Mouse (Mus musculus): Measurements from ENCODE around the gene Ssr2. TPM values are rescaled to one million over a fixed set of nuclear protein-coding genes. Genes with fewer than 3 reads are reported as not detected.

Ssr2 gene
- total and polyA plus RNA-seq, 2 experiments, result 90.0 to 176 TPM

GRCm38 (mm10) chr3:88625531-88625930 is 49.9 kb downstream of the Ssr2 start:
- no peaks in the 10 kb centered on the region for H3K36me3 ChIP-seq (ENCODE audit: control insufficient read depth, insufficient read depth, low read length)
- no peak overlapping the region for H3K27ac ChIP-seq (replicated peaks; ENCODE audit: insufficient read depth, low read depth, low read length)
- peaks cover 6% of the 10 kb centered on the region for H3K4me1 ChIP-seq (ENCODE audit: control insufficient read depth, insufficient read depth, low read length)
- H3K4me3 ChIP-seq (ENCODE audit: insufficient read depth, low read depth, low read length), result no peak overlapping the region
- no peak for TF ChIP-seq CTCF (IDR thresholded peaks at IDR 0.05; ENCODE audit: low read depth, low read length)
- no peak for TF ChIP-seq POLR2A (IDR thresholded peaks at IDR 0.05; ENCODE audit: extremely low read depth, insufficient read depth, low read length)
- H3K79me2 ChIP-seq (ENCODE audit: control insufficient read depth, insufficient read depth, low read length), result peaks cover 3% of the 10 kb centered on the region; the same call in 1 of the 2 replicates
- DNase-seq (ENCODE audit: extremely low read depth, low read depth, low spot score), result no peak
- 0 out of 2 replicates have a peak, but pooled peaks cover 7% of the 10 kb centered on the region for H3K27me3 ChIP-seq (ENCODE audit: control insufficient read depth, insufficient read depth, low read length)
- H3K9ac ChIP-seq (ENCODE audit: low read depth, low read length), result no peak overlapping the region
- 90% methylated on average over 7 of the region's 7 CpGs for WGBS

GRCm38 (mm10) chr3:88626316-88626715 is 50.6 kb downstream of the Ssr2 start:
- Histone ChIP-seq H3K4me1 (ENCODE audit: control insufficient read depth, insufficient read depth, low read length) (peaks cover 2% of the 10 kb centered on the region; the same call in 1 of the 2 replicates), H3K27me3 (ENCODE audit: control insufficient read depth, insufficient read depth, low read length) (no peaks in the 10 kb centered on the region), H3K36me3 (ENCODE audit: control insufficient read depth, insufficient read depth, low read length) (no peaks in the 10 kb centered on the region), H3K79me2 (ENCODE audit: control insufficient read depth, insufficient read depth, low read length) (peaks cover 3% of the 10 kb centered on the region; the same call in 1 of the 2 replicates), H3K9ac (ENCODE audit: low read depth, low read length) (no peak overlapping the region), H3K4me3 (ENCODE audit: insufficient read depth, low read depth, low read length) (no peak overlapping the region), H3K27ac (replicated peaks; ENCODE audit: insufficient read depth, low read depth, low read length) (no peak overlapping the region)
- WGBS, result 77% methylated on average over 7 of the region's 7 CpGs
- DNase-seq (ENCODE audit: extremely low read depth, low read depth, low spot score), result no peak
- no peak for TF ChIP-seq CTCF (IDR thresholded peaks at IDR 0.05; ENCODE audit: low read depth, low read length)
- no peak for TF ChIP-seq POLR2A (IDR thresholded peaks at IDR 0.05; ENCODE audit: extremely low read depth, insufficient read depth, low read length)

- Histone ChIP-seq H3K9ac (ENCODE audit: low read depth, low read length) (no peak overlapping the region), H3K36me3 (ENCODE audit: control insufficient read depth, insufficient read depth, low read length) (no peaks in the 10 kb centered on the region), H3K27me3 (ENCODE audit: control insufficient read depth, insufficient read depth, low read length) (no peaks in the 10 kb centered on the region), H3K27ac (replicated peaks; ENCODE audit: insufficient read depth, low read depth, low read length) (no peak overlapping the region), H3K4me3 (ENCODE audit: insufficient read depth, low read depth, low read length) (no peak overlapping the region), H3K79me2 (ENCODE audit: control insufficient read depth, insufficient read depth, low read length) (peaks cover 3% of the 10 kb centered on the region; the same call in 1 of the 2 replicates), H3K4me1 (ENCODE audit: control insufficient read depth, insufficient read depth, low read length) (peaks cover 2% of the 10 kb centered on the region; the same call in 1 of the 2 replicates)
- DNase-seq (ENCODE audit: extremely low read depth, low read depth, low spot score), result no peak
- WGBS, result 73% methylated on average over 4 of the region's 4 CpGs
- TF ChIP-seq POLR2A (IDR thresholded peaks at IDR 0.05; ENCODE audit: extremely low read depth, insufficient read depth, low read length) (no peak), CTCF (IDR thresholded peaks at IDR 0.05; ENCODE audit: low read depth, low read length) (no peak)
Measured at GRCm38 (mm10) chr3:88627114-88627513, 51.4 kb downstream of the Ssr2 start.

- Histone ChIP-seq H3K36me3 (ENCODE audit: control insufficient read depth, insufficient read depth, low read length) (no peaks in the 10 kb centered on the region), H3K4me1 (ENCODE audit: control insufficient read depth, insufficient read depth, low read length) (peaks cover 2% of the 10 kb centered on the region; the same call in 1 of the 2 replicates), H3K4me3 (ENCODE audit: insufficient read depth, low read depth, low read length) (no peak overlapping the region), H3K79me2 (ENCODE audit: control insufficient read depth, insufficient read depth, low read length) (peaks cover 3% of the 10 kb centered on the region; the same call in 1 of the 2 replicates), H3K27me3 (ENCODE audit: control insufficient read depth, insufficient read depth, low read length) (no peaks in the 10 kb centered on the region), H3K9ac (ENCODE audit: low read depth, low read length) (no peak overlapping the region), H3K27ac (replicated peaks; ENCODE audit: insufficient read depth, low read depth, low read length) (no peak overlapping the region)
- 86% methylated on average over 2 of the region's 2 CpGs for WGBS
- TF ChIP-seq CTCF (IDR thresholded peaks at IDR 0.05; ENCODE audit: low read depth, low read length), result no peak
- TF ChIP-seq POLR2A (IDR thresholded peaks at IDR 0.05; ENCODE audit: extremely low read depth, insufficient read depth, low read length), result no peak
- DNase-seq (ENCODE audit: extremely low read depth, low read depth, low spot score), result no peak
Measured at GRCm38 (mm10) chr3:88627535-88627934, 51.9 kb downstream of the Ssr2 start.

- H3K4me1 ChIP-seq (ENCODE audit: control insufficient read depth, insufficient read depth, low read length), result peaks cover 2% of the 10 kb centered on the region; the same call in 1 of the 2 replicates
- peaks cover 3% of the 10 kb centered on the region; the same call in 1 of the 2 replicates for H3K79me2 ChIP-seq (ENCODE audit: control insufficient read depth, insufficient read depth, low read length)
- no peak overlapping the region for H3K27ac ChIP-seq (replicated peaks; ENCODE audit: insufficient read depth, low read depth, low read length)
- DNase-seq (ENCODE audit: extremely low read depth, low read depth, low spot score), result no peak
- 46% methylated on average over 4 of the region's 4 CpGs for WGBS
- H3K36me3 ChIP-seq (ENCODE audit: control insufficient read depth, insufficient read depth, low read length), result no peaks in the 10 kb centered on the region
- TF ChIP-seq CTCF (IDR thresholded peaks at IDR 0.05; ENCODE audit: low read depth, low read length), result no peak
- no peak for TF ChIP-seq POLR2A (IDR thresholded peaks at IDR 0.05; ENCODE audit: extremely low read depth, insufficient read depth, low read length)
- H3K9ac ChIP-seq (ENCODE audit: low read depth, low read length), result no peak overlapping the region
- no peak overlapping the region for H3K4me3 ChIP-seq (ENCODE audit: insufficient read depth, low read depth, low read length)
- no peaks in the 10 kb centered on the region for H3K27me3 ChIP-seq (ENCODE audit: control insufficient read depth, insufficient read depth, low read length)
Measured at GRCm38 (mm10) chr3:88628766-88629165, 53.1 kb downstream of the Ssr2 start.

- H3K4me1 ChIP-seq (ENCODE audit: control insufficient read depth, insufficient read depth, low read length), result peaks cover 2% of the 10 kb centered on the region; the same call in 1 of the 2 replicates
- H3K79me2 ChIP-seq (ENCODE audit: control insufficient read depth, insufficient read depth, low read length), result peaks cover 3% of the 10 kb centered on the region; the same call in 1 of the 2 replicates
- H3K36me3 ChIP-seq (ENCODE audit: control insufficient read depth, insufficient read depth, low read length), result no peaks in the 10 kb centered on the region
- TF ChIP-seq CTCF (IDR thresholded peaks at IDR 0.05; ENCODE audit: low read depth, low read length), result no peak
- no peak for TF ChIP-seq POLR2A (IDR thresholded peaks at IDR 0.05; ENCODE audit: extremely low read depth, insufficient read depth, low read length)
- 83% methylated on average over 13 of the region's 13 CpGs for WGBS
- no peak overlapping the region for H3K27ac ChIP-seq (replicated peaks; ENCODE audit: insufficient read depth, low read depth, low read length)
- H3K4me3 ChIP-seq (ENCODE audit: insufficient read depth, low read depth, low read length), result no peak overlapping the region
- DNase-seq (ENCODE audit: extremely low read depth, low read depth, low spot score), result no peak
- H3K27me3 ChIP-seq (ENCODE audit: control insufficient read depth, insufficient read depth, low read length), result no peaks in the 10 kb centered on the region
- no peak overlapping the region for H3K9ac ChIP-seq (ENCODE audit: low read depth, low read length)
Measured at GRCm38 (mm10) chr3:88629244-88629643, 53.6 kb downstream of the Ssr2 start.

All from liver, adult 2 months (tissue).